Mouse (Mus musculus): ENCODE measurements around the gene Ttll12.

DNA sequence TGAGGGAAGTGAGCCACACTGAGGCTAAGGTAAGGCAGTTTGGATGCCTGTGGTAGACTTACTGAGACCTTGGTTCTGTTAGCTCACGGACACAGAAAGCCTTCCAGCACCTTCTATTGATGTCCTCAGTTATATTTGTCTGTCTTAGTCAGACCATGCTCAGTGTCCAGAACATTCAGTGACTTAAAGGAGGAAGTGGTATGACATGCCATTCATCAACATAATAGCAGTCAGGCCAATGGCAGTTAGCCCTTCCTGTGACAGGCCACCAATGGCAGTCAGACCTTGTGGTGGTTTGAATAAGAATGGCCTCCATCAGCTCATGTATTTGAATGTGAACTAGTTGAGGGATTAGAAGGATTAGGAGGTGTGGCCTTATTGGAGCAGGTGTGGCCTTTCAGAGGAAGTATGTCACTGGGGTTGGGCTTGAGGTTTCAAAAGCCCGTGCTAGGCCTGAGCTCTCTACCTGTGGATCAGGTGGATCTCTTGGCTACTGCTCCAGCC, 31.2 kb upstream of the Ttll12 start:
- TF ChIP-seq CTCF (IDR thresholded peaks at IDR 0.05; ENCODE audit: borderline replicate concordance, insufficient read depth, low read depth, low read length) = no peak
- TF ChIP-seq POLR2A (IDR thresholded peaks at IDR 0.05; ENCODE audit: borderline replicate concordance, insufficient read depth, low read length) = no peak

Data from cerebellum, adult 2 months (tissue).